Mouse (Mus musculus) forebrain, embryonic 14.5 days (tissue): ENCODE measurements at regions not wholly inside any gene's neighbourhood (a gene's known extent, or its start where the extent isn't known, plus 50 kb on each side); places are given as distances from the start of the nearest gene placed in this dataset.
A peak's percentile ranks its signal among the peaks of the same experiment; 100 is the strongest.

Experiments used
- ATAC-seq: fragments of 200-750 bp; cut with Nextera tagmentation; 2 replicates; pipeline ENCODE4 v1.8.0; 2017; ENCODE audit warnings: mild to moderate bottlenecking, moderate library complexity
- DNase-seq: peaks from one replicate; pipeline ENCODE4 v3.0.0-alpha.2; 2015; ENCODE audit warnings: low spot score
- H3K27ac ChIP-seq: fragments of 300-500 bp; sonication (generic); 2 replicates; pipeline ENCODE4 v1.5.1; 2014; ENCODE audit warnings: low read depth, mild to moderate bottlenecking, control low read depth, low read length, moderate library complexity
- H3K27me3 ChIP-seq: fragments of 300-500 bp; sonication (generic); replicated peaks from 2 replicates; pipeline ENCODE4 v1.6.1; 2014; ENCODE audit warnings: low read length, control low read depth, mixed read lengths; ENCODE audit not compliant: control insufficient read depth, insufficient read depth
- H3K36me3 ChIP-seq: fragments of 300-500 bp; sonication (generic); 2 replicates; pipeline ENCODE4 v1.6.1; 2014; ENCODE audit warnings: low read length, control low read depth; ENCODE audit not compliant: control insufficient read depth, insufficient read depth
- H3K4me1 ChIP-seq: fragments of 300-500 bp; sonication (generic); 2 replicates; pipeline ENCODE4 v1.6.1; 2014; ENCODE audit warnings: antibody characterized with exemption, low read length, control low read depth; ENCODE audit not compliant: control insufficient read depth, insufficient read depth
- H3K4me2 ChIP-seq: fragments of 300-500 bp; sonication (generic); 2 replicates; pipeline ENCODE4 v1.6.1; 2014; ENCODE audit warnings: mild to moderate bottlenecking, control low read depth, low read length
- H3K4me3 ChIP-seq: fragments of 300-500 bp; sonication (generic); 2 replicates; pipeline ENCODE4 v1.5.1; 2014; ENCODE audit warnings: low read depth, low read length, control low read depth
- H3K9ac ChIP-seq: fragments of 300-500 bp; sonication (generic); 2 replicates; pipeline ENCODE4 v1.6.1; 2014; ENCODE audit warnings: mild to moderate bottlenecking, low read length, control low read depth, moderate library complexity
- H3K9me3 ChIP-seq: fragments of 300-500 bp; sonication (generic); replicated peaks from 2 replicates; pipeline ENCODE4 v1.6.1; 2016; ENCODE audit warnings: low read length, control low read depth, mixed read lengths; ENCODE audit not compliant: control insufficient read depth
- WGBS: fragments of 180-500 bp; shearing (Covaris S2); extraction: QIAGEN DNeasy Blood & Tissue Kit; methylation state at CpG from one replicate; pipeline ENCODE4 v1.1.7; 2014; 5-methylcytosine and 5-hydroxymethylcytosine counted together

- no peak overlapping the region for H3K9ac ChIP-seq
- 2% methylated on average over 9 of the region's 9 CpGs for WGBS
- DNase-seq (no peak), ATAC-seq (no peak)
- H3K27ac ChIP-seq: no peak overlapping the region
- no peaks in the 10 kb centered on the region for H3K9me3 ChIP-seq
- no peaks in the 10 kb centered on the region for H3K36me3 ChIP-seq
- H3K4me1 ChIP-seq: peaks cover 22% of the 10 kb centered on the region
- peaks cover 71% of the 10 kb centered on the region for H3K27me3 ChIP-seq
- no peak overlapping the region for H3K4me3 ChIP-seq
- no peak overlapping the region for H3K4me2 ChIP-seq
These were observed 92.2 kb downstream of the Foxb1 start for GRCm38 (mm10) chr9:69668475-69669090.

- Histone ChIP-seq H3K4me2 (no peak overlapping the region), H3K9ac (no peak overlapping the region), H3K27ac (no peak overlapping the region), H3K4me3 (no peak overlapping the region), H3K9me3 (no peaks in the 10 kb centered on the region), H3K4me1 (peaks cover 22% of the 10 kb centered on the region), H3K36me3 (no peaks in the 10 kb centered on the region), H3K27me3 (peaks cover 66% of the 10 kb centered on the region)
- 47% methylated on average over 7 of the region's 7 CpGs for WGBS
- ATAC-seq (peak; percentile 35; the same call in 1 of the 2 replicates), DNase-seq (peak; percentile 81)
These were observed 93.6 kb downstream of the Foxb1 start for GRCm38 (mm10) chr9:69667064-69667533.

- Histone ChIP-seq H3K4me3 (no peak overlapping the region), H3K9ac (no peak overlapping the region), H3K9me3 (no peaks in the 10 kb centered on the region), H3K27me3 (peaks cover 48% of the 10 kb centered on the region), H3K36me3 (no peaks in the 10 kb centered on the region), H3K27ac (no peak overlapping the region), H3K4me1 (peaks cover 7% of the 10 kb centered on the region), H3K4me2 (no peak overlapping the region)
- DNase-seq (no peak), ATAC-seq (no peak)
- WGBS: 87% methylated on average over 3 of the region's 3 CpGs
These were observed 96.5 kb downstream of the Foxb1 start for GRCm38 (mm10) chr9:69664201-69664600.

GRCm38 (mm10) chr9:69662394-69662793 lies 98.3 kb downstream of the Foxb1 start:
- H3K4me3 ChIP-seq: no peak overlapping the region
- DNase-seq (peak; percentile 33), ATAC-seq (no peak)
- peaks cover 30% of the 10 kb centered on the region for H3K27me3 ChIP-seq
- no peaks in the 10 kb centered on the region for H3K9me3 ChIP-seq
- no peak overlapping the region for H3K9ac ChIP-seq
- peaks cover 3% of the 10 kb centered on the region for H3K4me1 ChIP-seq
- no peak overlapping the region for H3K4me2 ChIP-seq
- no peaks in the 10 kb centered on the region for H3K36me3 ChIP-seq
- WGBS: 33% methylated on average over 5 of the region's 5 CpGs
- no peak overlapping the region for H3K27ac ChIP-seq

DNA sequence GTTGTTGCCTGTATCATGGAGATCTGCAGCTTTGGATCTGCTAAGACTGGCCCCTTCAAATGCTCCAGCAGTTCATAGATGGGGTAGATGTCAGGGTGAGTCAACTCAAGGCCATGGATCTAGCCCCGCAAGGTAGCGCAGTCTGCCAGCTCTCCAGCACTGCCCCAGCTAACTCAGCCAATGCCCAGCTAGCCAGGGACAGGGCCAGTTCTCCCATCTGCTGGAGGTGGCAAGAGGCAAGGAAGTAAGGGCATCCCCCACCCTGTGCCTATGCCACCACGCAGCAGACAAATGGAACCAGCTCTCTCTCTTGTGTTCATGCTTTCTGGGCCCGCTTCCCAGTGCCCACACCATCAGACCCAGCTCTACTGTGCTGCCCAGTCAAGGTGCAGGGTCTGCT lies 102.5 kb downstream of the Foxb1 start:
- WGBS: 93% methylated on average over 4 of the region's 4 CpGs
- no peaks in the 10 kb centered on the region for H3K4me1 ChIP-seq
- no peak overlapping the region for H3K9ac ChIP-seq
- H3K9me3 ChIP-seq: no peaks in the 10 kb centered on the region
- H3K27ac ChIP-seq: no peak overlapping the region
- ATAC-seq: no peak
- no peak overlapping the region for H3K4me2 ChIP-seq
- DNase-seq: no peak
- H3K36me3 ChIP-seq: no peaks in the 10 kb centered on the region
- H3K4me3 ChIP-seq: no peak overlapping the region
- H3K27me3 ChIP-seq: peaks cover 6% of the 10 kb centered on the region; the same call in 1 of the 2 replicates

DNA sequence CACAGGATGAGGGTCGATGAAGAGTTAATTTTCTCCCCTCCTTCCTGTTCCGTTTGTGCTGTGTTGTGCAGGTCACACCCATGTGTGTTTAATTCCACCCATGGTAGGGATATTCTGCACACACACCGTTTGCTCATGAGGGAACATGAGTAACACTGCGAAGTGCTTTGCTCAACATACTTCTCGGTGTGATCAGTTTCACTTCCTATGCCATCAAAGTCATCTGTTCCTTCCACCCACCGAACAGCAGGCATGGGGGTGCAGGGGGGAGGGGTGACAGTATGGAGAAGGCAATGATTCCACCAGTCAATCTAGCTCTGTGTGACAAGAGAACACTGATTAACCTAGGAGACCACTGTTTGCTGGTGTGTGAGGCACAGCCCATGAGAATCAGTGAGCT lies 104.7 kb downstream of the Foxb1 start:
- H3K4me3 ChIP-seq: no peak overlapping the region
- H3K4me2 ChIP-seq: no peak overlapping the region
- DNase-seq: no peak
- WGBS: 84% methylated on average over 6 of the region's 6 CpGs
- no peaks in the 10 kb centered on the region for H3K27me3 ChIP-seq
- H3K27ac ChIP-seq: no peak overlapping the region
- no peaks in the 10 kb centered on the region for H3K9me3 ChIP-seq
- H3K4me1 ChIP-seq: no peaks in the 10 kb centered on the region
- no peaks in the 10 kb centered on the region for H3K36me3 ChIP-seq
- no peak overlapping the region for H3K9ac ChIP-seq
- no peak for ATAC-seq

- Histone ChIP-seq H3K36me3 (no peaks in the 10 kb centered on the region), H3K9ac (no peak overlapping the region), H3K4me3 (no peak overlapping the region), H3K4me1 (no peaks in the 10 kb centered on the region), H3K4me2 (no peak overlapping the region), H3K27me3 (no peaks in the 10 kb centered on the region), H3K27ac (no peak overlapping the region), H3K9me3 (no peaks in the 10 kb centered on the region)
- DNase-seq: no peak
- 86% methylated on average over 4 of the region's 4 CpGs for WGBS
- ATAC-seq: no peak
These were observed 108.6 kb downstream of the Foxb1 start for GRCm38 (mm10) chr9:69652106-69652505.

DNA sequence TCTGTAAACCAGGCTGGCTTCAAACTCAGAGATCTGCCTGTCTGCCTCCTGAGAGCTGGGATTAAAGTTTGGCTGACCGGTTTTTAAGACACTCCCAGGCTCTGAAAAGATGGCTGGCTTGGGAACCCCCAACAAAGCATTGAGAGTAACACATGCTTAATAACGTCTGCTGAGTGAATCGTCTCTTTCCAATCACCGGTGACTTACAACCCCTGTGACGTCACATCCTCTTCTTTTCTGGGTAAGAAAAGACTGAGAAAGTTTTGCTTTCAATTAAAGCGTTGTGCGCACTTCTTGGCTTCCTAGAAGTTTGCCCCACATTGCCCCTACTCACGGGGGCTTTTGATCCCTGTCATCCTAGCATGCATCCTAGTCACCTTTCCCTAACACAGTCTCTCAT lies 109.1 kb downstream of the Foxb1 start:
- ATAC-seq: no peak
- WGBS: 68% methylated on average over 8 of the region's 8 CpGs

DNA sequence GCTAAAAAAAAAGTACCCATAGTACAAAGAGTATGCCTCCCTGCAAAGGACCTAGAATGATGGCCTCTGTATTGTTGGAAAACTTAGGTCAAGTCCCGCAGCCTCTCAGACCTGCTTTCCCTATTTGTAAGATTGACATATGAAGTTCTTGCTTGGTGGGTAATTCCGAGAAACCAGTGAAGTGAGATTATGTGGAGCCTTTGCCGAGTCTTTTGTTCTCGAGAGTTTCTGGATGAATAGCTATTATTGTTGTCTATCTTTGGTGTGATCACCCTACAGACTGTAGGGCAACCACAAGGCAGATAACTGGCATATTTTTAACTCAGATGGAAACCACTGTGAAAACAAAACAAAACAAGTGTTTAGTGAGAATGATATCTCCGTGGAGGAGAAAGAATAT lies 118.1 kb downstream of the Foxb1 start:
- DNase-seq: no peak
- H3K9ac ChIP-seq: no peak overlapping the region
- WGBS: 54% methylated on average over 5 of the region's 5 CpGs

More for the DNA sequence above, 109.1 kb downstream of the Foxb1 start:
- DNase-seq: no peak
- no peaks in the 10 kb centered on the region for H3K27me3 ChIP-seq
- H3K4me1 ChIP-seq: no peaks in the 10 kb centered on the region
- H3K4me3 ChIP-seq: no peak overlapping the region
- H3K9ac ChIP-seq: no peak overlapping the region
- H3K36me3 ChIP-seq: no peaks in the 10 kb centered on the region
- no peaks in the 10 kb centered on the region for H3K9me3 ChIP-seq
- H3K27ac ChIP-seq: no peak overlapping the region
- no peak overlapping the region for H3K4me2 ChIP-seq

More for the DNA sequence above, 118.1 kb downstream of the Foxb1 start:
- Histone ChIP-seq H3K9me3 (no peaks in the 10 kb centered on the region), H3K36me3 (no peaks in the 10 kb centered on the region), H3K4me3 (no peak overlapping the region), H3K4me1 (no peaks in the 10 kb centered on the region), H3K4me2 (no peak overlapping the region), H3K27ac (no peak overlapping the region), H3K27me3 (no peaks in the 10 kb centered on the region)
- ATAC-seq: no peak
